Mouse (Mus musculus): ENCODE measurements at regions not wholly inside any gene's neighbourhood (a gene's known extent, or its start where the extent isn't known, plus 50 kb on each side); places are given as distances from the start of the nearest gene placed in this dataset.

GRCm38 (mm10) chr10:117512424-117513257 is 116.7 kb upstream of the Cpm start:
- DNase-seq: no peak

- no peak for DNase-seq
Measured at GRCm38 (mm10) chr10:117511483-117512406, 117.6 kb upstream of the Cpm start.

GRCm38 (mm10) chr10:117510529-117511482 is 118.5 kb upstream of the Cpm start:
- DNase-seq: no peak

GRCm38 (mm10) chr10:117510224-117510486 is 119.1 kb upstream of the Cpm start:
- DNase-seq: no peak

- DNase-seq: no peak
Measured at GRCm38 (mm10) chr10:117509431-117510223, 119.7 kb upstream of the Cpm start.

- DNase-seq: no peak
Measured at GRCm38 (mm10) chr10:117506252-117506992, 122.9 kb upstream of the Cpm start.

GRCm38 (mm10) chr10:117505529-117505928 is 123.8 kb upstream of the Cpm start:
- no peak for DNase-seq

GRCm38 (mm10) chr10:117505057-117505456 is 124.2 kb upstream of the Cpm start:
- no peak for DNase-seq

- DNase-seq: no peak
Measured at GRCm38 (mm10) chr10:117504267-117504902, 124.6 kb upstream of the Cpsf6 start.

GRCm38 (mm10) chr10:117503222-117504184 is 123.7 kb upstream of the Cpsf6 start:
- DNase-seq: no peak

GRCm38 (mm10) chr10:117502731-117503130 is 122.9 kb upstream of the Cpsf6 start:
- DNase-seq: no peak

GRCm38 (mm10) chr10:117502135-117502534 is 122.3 kb upstream of the Cpsf6 start:
- DNase-seq: no peak

GRCm38 (mm10) chr10:117501426-117501825 is 121.6 kb upstream of the Cpsf6 start:
- DNase-seq: no peak

- no peak for DNase-seq
Measured at GRCm38 (mm10) chr10:117500457-117501108, 120.8 kb upstream of the Cpsf6 start.

GRCm38 (mm10) chr10:117499864-117500453 is 120.1 kb upstream of the Cpsf6 start:
- no peak for DNase-seq

- no peak for DNase-seq
Measured at GRCm38 (mm10) chr10:117499177-117499863, 119.5 kb upstream of the Cpsf6 start.

GRCm38 (mm10) chr10:117498497-117498896 is 118.7 kb upstream of the Cpsf6 start:
- no peak for DNase-seq

Data from kidney, postnatal 14 days (tissue).